Mouse (Mus musculus) gastrocnemius, adult 2 months (tissue): Measurements from ENCODE around the gene Map1a. TPM values are rescaled to one million over a fixed set of nuclear protein-coding genes. Genes with fewer than 3 reads are reported as not detected.

Experiments used
- DNase-seq: peaks from one replicate; pipeline ENCODE4 v3.0.0; 2022
- H3K27ac ChIP-seq: fragments of 200-600 bp; 2 replicates; pipeline ENCODE4 v1.8.1; 2022; ENCODE audit warnings: mild to moderate bottlenecking
- H3K4me3 ChIP-seq: fragments of 200-600 bp; 2 replicates; pipeline ENCODE4 v1.8.1; 2022; ENCODE audit warnings: mild to moderate bottlenecking, moderate library complexity
- CTCF ChIP-seq: fragments of 200-600 bp; IDR thresholded peaks from 2 replicates; pipeline ENCODE4 v1.8.1; 2022; ENCODE audit warnings: antibody characterized with exemption, mild to moderate bottlenecking, moderate library complexity
- intact Hi-C: fragments of 180-260 bp; cut with DNase I; formaldehyde crosslinking; loops from one replicate; pipeline ENCODE4 v1.15.1; 2025
- long read RNA-seq, 2 experiments: library from polyadenylated mRNA; stranded (forward); transcript quantifications; one replicate each; pipeline ENCODE4 v2.0.0; 2021
- total RNA-seq, 2 experiments: library from RNA; stranded (reverse); gene quantifications; 2 replicates each; pipeline ENCODE4 v1.2.3; 2021

Gene Map1a
- 10 to 100 TPM in 1 of 2 experiments, 1 to 10 TPM in 1; 9.1 to 16.5 TPM for total RNA-seq
- long read RNA-seq, experiment 1, partial matches to known transcripts = 3 of 5 reads
- long read RNA-seq, experiment 1, other reads (novel, unspliced or antisense) = 2 of 5 reads
- long read RNA-seq, experiment 2, partial matches to known transcripts = 0 of 1 reads
- long read RNA-seq, experiment 2, other reads (novel, unspliced or antisense) = 1 of 1 reads

- Histone ChIP-seq H3K4me3 (peak within 1 kb of the TSS; percentile 89), H3K27ac (peak within 1 kb of the TSS; percentile 72)
- DNase-seq = peak; percentile 93
- no peak for TF ChIP-seq CTCF
- intact Hi-C loops = no loop called here
Measured at GRCm38 (mm10) chr2:121288901-121289729, at the start of gene Map1a. TSS of gene Map1a (plus strand) at chr2:121289600.

- Histone ChIP-seq H3K4me3 (no peak overlapping the region), H3K27ac (no peak overlapping the region)
- intact Hi-C loops = no loop called here
- no peak for DNase-seq
- TF ChIP-seq CTCF = no peak
Measured at GRCm38 (mm10) chr2:121244099-121244498, 45.3 kb upstream of the Map1a start.

GRCm38 (mm10) chr2:121249758-121250157, 39.6 kb upstream of the Map1a start:
- Histone ChIP-seq H3K4me3 (no peak overlapping the region), H3K27ac (no peak overlapping the region)
- no peak for DNase-seq
- no peak for TF ChIP-seq CTCF
- intact Hi-C loops = no loop called here

GRCm38 (mm10) chr2:121268446-121268845, 21.0 kb upstream of the Map1a start:
- intact Hi-C loops = no loop called here
- TF ChIP-seq CTCF = no peak
- Histone ChIP-seq H3K27ac (no peak overlapping the region), H3K4me3 (no peak overlapping the region)
- DNase-seq = no peak

- intact Hi-C loops = no loop called here
- peak overlapping the region; percentile 92 for H3K27ac ChIP-seq
- DNase-seq = no peak
- TF ChIP-seq CTCF = no peak
- H3K4me3 ChIP-seq = peak overlapping the region; percentile 93
Measured at GRCm38 (mm10) chr2:121270521-121271235, 18.7 kb upstream of the Map1a start.

- TF ChIP-seq CTCF = peak; percentile 2; the same call in 1 of the 2 replicates
- intact Hi-C loops = no loop called here
- DNase-seq = peak; percentile 95
- Histone ChIP-seq H3K27ac (peak within 1 kb of the TSS; percentile 92), H3K4me3 (peak within 1 kb of the TSS; percentile 93)
Measured at GRCm38 (mm10) chr2:121271236-121271927, 18.0 kb upstream of the Map1a start, which contains the start of gene Trp53bp1. TSS of gene Trp53bp1 (minus strand) at chr2:121271407.

GRCm38 (mm10) chr2:121271928-121272516, 17.4 kb upstream of the Map1a start:
- TF ChIP-seq CTCF = no peak
- Histone ChIP-seq H3K27ac (peak overlapping the region; percentile 92; the same call in 1 of the 2 replicates), H3K4me3 (peak overlapping the region; percentile 93)
- DNase-seq = no peak
- intact Hi-C loops = no loop called here

GRCm38 (mm10) chr2:121287850-121288249, 1.6 kb upstream of the Map1a start:
- no peak for TF ChIP-seq CTCF
- H3K27ac ChIP-seq = no peak overlapping the region
- H3K4me3 ChIP-seq = no peak overlapping the region
- intact Hi-C loops = no loop called here
- no peak for DNase-seq

- no peak for DNase-seq
- H3K4me3 ChIP-seq = peak overlapping the region; percentile 89
- H3K27ac ChIP-seq = no peak overlapping the region
- intact Hi-C loops = no loop called here
- peak; percentile 11; the same call in 1 of the 2 replicates for TF ChIP-seq CTCF
Measured at GRCm38 (mm10) chr2:121289730-121290540, 535 bp downstream of the Map1a start.

GRCm38 (mm10) chr2:121292316-121293013, 3.1 kb downstream of the Map1a start:
- intact Hi-C loops = no loop called here
- no peak overlapping the region for H3K4me3 ChIP-seq
- no peak overlapping the region for H3K27ac ChIP-seq
- DNase-seq = no peak
- no peak for TF ChIP-seq CTCF

GRCm38 (mm10) chr2:121294182-121294581, 4.8 kb downstream of the Map1a start:
- peak overlapping the region; percentile 83 for H3K27ac ChIP-seq
- intact Hi-C loops = no loop called here
- no peak for TF ChIP-seq CTCF
- H3K4me3 ChIP-seq = peak overlapping the region; percentile 70
- DNase-seq = peak; percentile 77
